In the genomic region with DNA sequence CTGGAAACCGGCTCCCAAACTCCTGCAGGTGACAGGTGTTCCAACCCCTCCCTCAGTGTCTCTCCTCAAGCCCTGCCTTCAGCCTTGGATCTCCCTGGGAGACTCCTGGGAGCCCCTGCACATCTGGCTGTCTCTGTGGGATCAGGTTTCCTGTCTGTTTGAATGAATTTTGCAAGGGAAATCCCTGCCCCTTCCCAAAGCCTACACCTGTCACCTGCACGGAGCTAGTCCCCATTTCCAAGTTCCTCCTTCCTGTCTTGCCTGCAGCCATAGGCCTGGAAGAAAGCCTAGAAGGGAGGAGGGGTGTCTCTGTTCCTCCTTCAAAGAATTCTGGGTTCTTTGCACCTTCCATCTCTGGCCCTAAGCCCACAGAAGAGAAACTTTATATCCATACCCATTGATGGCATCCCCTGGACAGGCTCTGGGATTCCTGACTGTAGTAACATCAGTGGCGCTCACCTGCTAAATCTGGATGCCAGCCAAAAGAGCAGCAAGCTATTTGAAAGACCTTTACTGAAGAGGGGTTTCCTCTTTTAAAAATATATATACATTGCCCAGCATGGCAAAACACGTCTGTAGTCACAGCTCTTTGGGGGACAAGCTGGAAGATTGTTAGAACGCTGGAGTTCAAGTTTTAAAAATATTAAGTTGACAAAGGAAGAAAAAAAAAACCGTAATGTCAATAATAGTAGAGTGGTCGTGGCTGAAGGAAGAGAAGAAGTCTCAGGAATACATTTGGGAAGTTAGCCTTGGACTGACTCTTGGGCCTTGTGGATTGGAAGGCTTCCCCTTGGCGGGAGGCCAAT, we compare ENCODE assay signal across 16 mouse cellular contexts. TPM values are rescaled to one million over a fixed set of nuclear protein-coding genes. Genes with fewer than 3 reads are reported as not detected.
"Had no signal": no experiment of that assay in that cellular context is flagged by ENCODE, and none has a peak within 500 bp of the region (broad histone marks: within the 10 kb centered on the region; RNA-seq: fewer than 3 reads in every experiment).

No protein-coding gene starts in this region.

- H3K4me2 ChIP-seq: limb, embryonic 12.5 days; limb, embryonic 15.5 days; liver, embryonic 13.5 days; neural tube, embryonic 13.5 days had no signal

- H3K4me3 ChIP-seq: limb, embryonic 12.5 days; limb, embryonic 15.5 days; liver, embryonic 13.5 days; midbrain, embryonic 10.5 days; myocyte; neural tube, embryonic 13.5 days had no signal

- H3K36me3 ChIP-seq: limb, embryonic 12.5 days; limb, embryonic 15.5 days; liver, embryonic 13.5 days; midbrain, embryonic 10.5 days; neural tube, embryonic 13.5 days had no signal

- H3K27ac ChIP-seq: limb, embryonic 12.5 days; limb, embryonic 15.5 days; liver, embryonic 13.5 days; midbrain, embryonic 10.5 days; neural tube, embryonic 13.5 days had no signal

- H3K9ac ChIP-seq: limb, embryonic 12.5 days; limb, embryonic 15.5 days; liver, embryonic 13.5 days; neural tube, embryonic 13.5 days had no signal

- H3K9me3 ChIP-seq: limb, embryonic 12.5 days; limb, embryonic 15.5 days; liver, embryonic 13.5 days; megakaryocyte, embryonic 14.5 days; midbrain, embryonic 10.5 days; neural tube, embryonic 13.5 days had no signal

RNA-seq across cellular contexts. Expression of a gene that starts 1.8 kb away (rescaled TPM):
- polyA plus RNA-seq: myocyte had no signal

RNA-seq across cellular contexts. Expression of a gene that starts 26.3 kb away (rescaled TPM):
- polyA plus RNA-seq: limb, embryonic 12.5 days; liver, embryonic 13.5 days; midbrain, embryonic 10.5 days; midbrain, embryonic 14.5 days; neural tube, embryonic 13.5 days; stomach, embryonic 14.5 days had no signal

RNA-seq across cellular contexts. Expression of a gene that starts 32.4 kb away (rescaled TPM):
- total RNA-seq: neutrophil, adult 5-6 weeks had no signal

RNA-seq across cellular contexts. Expression of a gene that starts 42.5 kb away (rescaled TPM):
- total RNA-seq: layer of hippocampus, adult 18-20 months; layer of hippocampus, postnatal 14 days; left cerebral cortex, adult 8-10 months; left cerebral cortex, postnatal 14 days; left cerebral cortex, postnatal 4 days; neutrophil, adult 5-6 weeks had no signal
- polyA plus RNA-seq: kidney, embryonic 16.5 days; limb, embryonic 12.5 days; liver, embryonic 13.5 days; midbrain, embryonic 10.5 days; midbrain, embryonic 14.5 days; myocyte; neural tube, embryonic 13.5 days had no signal
